Mouse (Mus musculus) embryonic facial prominence, embryonic 15.5 days (tissue): ENCODE data around the gene Ifi35. TPM values are rescaled to one million over a fixed set of nuclear protein-coding genes. Genes with fewer than 3 reads are reported as not detected.
"Not testable (repeated sequence)": the region's sequence is repeated elsewhere in the genome, so short reads cannot be mapped to it uniquely, and the experiment has no call there.

Experiments used
- ATAC-seq: fragments of 200-750 bp; cut with Nextera tagmentation; 2 replicates; pipeline ENCODE4 v1.8.0; 2017; ENCODE audit warnings: low read depth, moderate TSS enrichment; ENCODE audit not compliant: insufficient number of reproducible peaks, low FRiP score, low TSS enrichment
- H3K27ac ChIP-seq: fragments of 300-500 bp; sonication (generic); replicated peaks from 2 replicates; pipeline ENCODE4 v1.5.1; 2015; ENCODE audit warnings: mild to moderate bottlenecking, inconsistent platforms
- H3K27me3 ChIP-seq: fragments of 300-500 bp; sonication (generic); 2 replicates; pipeline ENCODE4 v1.6.1; 2015; ENCODE audit warnings: inconsistent platforms
- H3K36me3 ChIP-seq: fragments of 300-500 bp; sonication (generic); 2 replicates; pipeline ENCODE4 v1.6.1; 2015; ENCODE audit warnings: mild to moderate bottlenecking, inconsistent platforms
- H3K4me1 ChIP-seq: fragments of 300-500 bp; sonication (generic); 2 replicates; pipeline ENCODE4 v1.6.1; 2015; ENCODE audit warnings: inconsistent platforms
- H3K4me2 ChIP-seq: fragments of 300-500 bp; sonication (generic); replicated peaks from 2 replicates; pipeline ENCODE4 v1.6.1; 2015; ENCODE audit warnings: mild to moderate bottlenecking, inconsistent platforms
- H3K4me3 ChIP-seq: fragments of 300-500 bp; sonication (generic); replicated peaks from 2 replicates; pipeline ENCODE4 v1.5.1; 2015; ENCODE audit warnings: mild to moderate bottlenecking, inconsistent platforms
- H3K9ac ChIP-seq: fragments of 300-500 bp; sonication (generic); 2 replicates; pipeline ENCODE4 v1.6.1; 2015; ENCODE audit warnings: inconsistent platforms
- H3K9me3 ChIP-seq: fragments of 300-500 bp; sonication (generic); replicated peaks from 2 replicates; pipeline ENCODE4 v1.6.1; 2016; ENCODE audit warnings: inconsistent platforms
- WGBS: fragments of 180-500 bp; shearing (Covaris S2); methylation state at CpG from one replicate; pipeline ENCODE4 v1.1.7; 2015; 5-methylcytosine and 5-hydroxymethylcytosine counted together
- polyA plus RNA-seq: library from polyadenylated mRNA; unstranded; fragments of >200 nt; fragmentation: Nextera tagmentation; extraction: Ambion mirVana; gene quantifications from 2 replicates; pipeline ENCODE4 v1.2.1, GENCODE M21; 2015

Ifi35 gene
- polyA plus RNA-seq, 1 experiment from 2014 or later = 17.8 TPM

- Histone ChIP-seq H3K4me3 (no peak overlapping the region), H3K4me1 (peaks cover 8% of the 10 kb centered on the region), H3K4me2 (no peak overlapping the region), H3K36me3 (peaks cover 66% of the 10 kb centered on the region), H3K27ac (no peak overlapping the region), H3K27me3 (no peaks in the 10 kb centered on the region), H3K9ac (no peak overlapping the region), H3K9me3 (no peaks in the 10 kb centered on the region)
- ATAC-seq = no peak
- WGBS = 91% methylated on average over 9 of the region's 9 CpGs
These were observed 16.9 kb upstream of the Ifi35 start for GRCm38 (mm10) chr11:101431327-101431726.

DNA sequence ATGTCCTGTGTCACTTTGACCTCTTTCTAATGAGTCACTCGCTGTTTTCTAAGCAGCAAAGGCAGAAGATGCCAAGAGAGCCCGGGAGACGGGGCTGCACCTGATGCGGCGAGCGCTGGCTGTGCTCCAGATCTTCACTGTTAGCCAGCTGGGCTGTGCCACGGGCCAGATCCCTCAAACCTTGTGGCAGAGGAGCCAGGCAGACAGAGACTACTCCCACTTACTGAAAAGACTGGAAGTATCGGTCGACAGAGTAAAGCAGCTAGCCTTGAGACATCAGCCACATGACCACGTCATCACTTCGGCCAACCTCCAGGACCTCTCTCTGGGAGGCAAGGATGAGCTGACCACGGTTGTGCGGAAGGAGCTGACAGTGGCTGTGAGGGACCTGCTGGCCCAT is 14.8 kb upstream of the Ifi35 start:
- Histone ChIP-seq H3K27ac (no peak overlapping the region), H3K4me2 (no peak overlapping the region), H3K27me3 (no peaks in the 10 kb centered on the region), H3K9ac (no peak overlapping the region), H3K9me3 (no peaks in the 10 kb centered on the region), H3K4me1 (no peaks in the 10 kb centered on the region), H3K4me3 (no peak overlapping the region), H3K36me3 (peaks cover 66% of the 10 kb centered on the region)
- ATAC-seq = no peak
- WGBS = 89% methylated on average over 13 of the region's 13 CpGs

GRCm38 (mm10) chr11:101435831-101436230 is 12.4 kb upstream of the Ifi35 start:
- 84% methylated on average over 4 of the region's 4 CpGs for WGBS
- Histone ChIP-seq H3K27me3 (no peaks in the 10 kb centered on the region), H3K9me3 (no peaks in the 10 kb centered on the region), H3K4me1 (no peaks in the 10 kb centered on the region), H3K4me3 (no peak overlapping the region), H3K36me3 (peaks cover 50% of the 10 kb centered on the region), H3K9ac (no peak overlapping the region), H3K27ac (no peak overlapping the region), H3K4me2 (no peak overlapping the region)
- 0 out of 2 replicates have a peak, but pooled peaks have one; percentile 9 for ATAC-seq

GRCm38 (mm10) chr11:101436916-101437315 is 11.3 kb upstream of the Ifi35 start:
- H3K4me3 ChIP-seq = no peak overlapping the region
- ATAC-seq = no peak
- 84% methylated on average over 4 of the region's 4 CpGs for WGBS
- H3K9ac ChIP-seq = no peak overlapping the region
- no peak overlapping the region for H3K27ac ChIP-seq
- H3K9me3 ChIP-seq = no peaks in the 10 kb centered on the region
- H3K4me1 ChIP-seq = no peaks in the 10 kb centered on the region
- H3K36me3 ChIP-seq = peaks cover 39% of the 10 kb centered on the region
- no peaks in the 10 kb centered on the region for H3K27me3 ChIP-seq
- H3K4me2 ChIP-seq = no peak overlapping the region

DNA sequence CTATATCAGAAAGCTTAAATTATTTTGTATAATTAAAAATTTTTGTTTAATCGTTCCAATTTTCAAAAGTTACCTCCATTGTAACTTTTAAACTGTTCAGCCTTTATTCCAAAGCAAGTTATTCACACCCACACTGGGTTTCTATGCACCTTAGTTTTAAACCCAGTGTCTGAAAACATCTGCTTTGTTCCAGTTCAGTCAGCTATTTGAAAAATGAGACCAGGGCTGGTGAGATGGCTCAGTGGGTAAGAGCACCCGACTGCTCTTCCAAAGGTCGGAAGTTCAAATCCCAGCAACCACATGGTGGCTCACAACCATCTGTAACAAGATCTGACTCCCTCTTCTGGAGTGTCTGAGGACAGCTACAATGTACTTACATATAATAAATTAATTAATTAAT is 10.2 kb upstream of the Ifi35 start:
- 52% methylated on average over 3 of the region's 3 CpGs for WGBS
- ATAC-seq = not testable (repeated sequence)

DNA sequence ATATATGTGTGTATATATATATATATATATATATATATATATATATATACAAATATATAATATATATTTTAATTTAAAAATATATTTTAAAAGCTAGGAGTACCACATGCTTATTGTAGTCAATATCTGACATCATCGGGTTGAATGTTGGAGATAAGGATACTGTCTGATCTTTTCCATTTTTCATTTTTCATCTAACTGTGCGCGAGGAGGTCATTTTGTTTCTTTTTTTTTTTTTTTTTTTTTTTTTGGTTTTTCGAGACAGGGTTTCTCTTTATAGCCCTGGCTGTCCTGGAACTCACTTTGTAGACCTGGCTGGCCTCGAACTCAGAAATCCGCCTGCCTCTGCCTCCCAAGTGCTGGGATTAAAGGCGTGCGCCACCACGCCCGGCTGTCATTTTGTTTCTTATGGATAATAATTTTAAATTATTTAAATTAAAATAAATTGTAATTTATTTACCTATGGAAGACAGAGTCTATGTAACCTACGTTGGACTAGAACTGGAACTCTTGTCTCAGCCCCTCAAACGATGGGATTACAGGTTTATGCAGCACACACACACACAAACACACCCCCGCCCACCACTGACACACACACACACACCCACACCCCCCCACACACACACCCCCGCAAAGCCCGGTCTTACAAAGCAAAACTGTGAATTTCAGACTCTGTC is 6.6 kb upstream of the Ifi35 start:
- H3K4me1 ChIP-seq = peaks cover 16% of the 10 kb centered on the region
- H3K4me3 ChIP-seq = peak overlapping the region; percentile 79
- H3K4me2 ChIP-seq = peak overlapping the region; percentile 43
- H3K27me3 ChIP-seq, H3K9ac ChIP-seq, ATAC-seq, H3K27ac ChIP-seq, H3K9me3 ChIP-seq: not testable (repeated sequence)
- WGBS = 39% methylated on average over 14 of the region's 15 CpGs
- H3K36me3 ChIP-seq = peaks cover 24% of the 10 kb centered on the region

More for the DNA sequence above, 10.2 kb upstream of the Ifi35 start:
- H3K4me2 ChIP-seq, H3K9me3 ChIP-seq, H3K9ac ChIP-seq, H3K27me3 ChIP-seq, H3K27ac ChIP-seq, H3K4me1 ChIP-seq, H3K4me3 ChIP-seq: not testable (repeated sequence)
- H3K36me3 ChIP-seq = peaks cover 30% of the 10 kb centered on the region

DNA sequence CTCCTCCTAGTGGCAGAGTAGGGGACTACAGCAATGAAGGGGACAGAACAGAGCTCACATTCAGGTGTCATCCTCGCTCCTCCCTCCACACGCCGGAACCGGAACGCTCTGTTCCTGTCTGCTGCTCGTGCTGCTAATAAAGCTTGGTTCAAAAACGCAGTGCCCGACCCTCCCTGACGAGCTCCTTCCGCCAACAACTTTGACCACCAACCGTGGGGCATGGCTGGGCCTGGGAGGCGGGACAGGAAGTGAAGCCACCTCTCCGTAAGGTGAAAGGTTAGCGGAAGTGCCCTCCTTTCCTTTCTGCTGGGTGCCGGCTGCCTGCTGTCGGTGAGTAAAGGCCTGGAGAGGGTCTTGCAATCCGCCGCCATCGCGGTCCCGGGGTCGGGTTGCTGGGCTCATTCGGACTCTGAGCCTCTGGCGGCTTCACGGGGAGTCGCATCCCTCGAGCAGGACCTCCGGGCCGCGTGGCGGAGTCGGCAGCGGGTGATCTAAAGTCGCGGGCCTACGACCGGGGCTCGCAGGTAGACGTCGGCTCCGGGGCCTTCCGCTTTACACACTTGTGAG is 6.0 kb upstream of the Ifi35 start, which contains the start of gene Rpl27:
TSS of gene Rpl27 (plus strand) at position 172 of the 567 bp plus-strand sequence.
- H3K27me3 ChIP-seq = no peaks in the 10 kb centered on the region
- no peaks in the 10 kb centered on the region for H3K9me3 ChIP-seq
- under 1% methylated on average over 42 of the region's 42 CpGs for WGBS

DNA sequence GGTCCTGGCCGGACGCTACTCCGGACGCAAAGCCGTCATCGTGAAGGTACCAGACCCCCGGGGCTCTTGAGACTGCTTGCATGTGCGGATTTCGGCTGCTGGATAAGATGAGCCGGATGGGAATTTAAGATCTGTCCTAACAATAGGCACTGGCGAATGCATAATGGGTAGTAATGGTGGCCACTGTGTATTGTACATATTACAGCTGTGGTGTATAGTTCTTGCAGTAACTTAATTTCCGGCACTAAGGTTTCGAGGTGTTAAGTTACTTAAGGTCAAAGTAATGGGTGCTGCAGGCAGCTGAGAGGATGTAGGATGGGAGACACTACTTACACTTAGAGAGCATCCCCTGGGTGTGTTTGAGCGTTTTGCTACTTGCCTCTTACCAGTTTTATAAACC is 5.4 kb upstream of the Ifi35 start:
- peak overlapping the region; percentile 79 for H3K4me3 ChIP-seq
- H3K9ac ChIP-seq = peak overlapping the region; percentile 56
- peak overlapping the region; percentile 53 for H3K4me2 ChIP-seq
- H3K36me3 ChIP-seq = peaks cover 24% of the 10 kb centered on the region
- H3K4me1 ChIP-seq = peaks cover 16% of the 10 kb centered on the region
- peak overlapping the region; percentile 92 for H3K27ac ChIP-seq
- 0% methylated on average over 14 of the region's 14 CpGs for WGBS
- H3K9me3 ChIP-seq = no peaks in the 10 kb centered on the region
- no peaks in the 10 kb centered on the region for H3K27me3 ChIP-seq
- no peak for ATAC-seq

More for the DNA sequence above, 6.0 kb upstream of the Ifi35 start, which contains the start of gene Rpl27:
- H3K4me3 ChIP-seq = peak within 1 kb of the TSS; percentile 79
- H3K9ac ChIP-seq = peak within 1 kb of the TSS; percentile 56
- peak within 1 kb of the TSS; percentile 53 for H3K4me2 ChIP-seq
- H3K27ac ChIP-seq = peak within 1 kb of the TSS; percentile 92
- peaks cover 16% of the 10 kb centered on the region for H3K4me1 ChIP-seq
- peak; percentile 98 for ATAC-seq
- peaks cover 24% of the 10 kb centered on the region for H3K36me3 ChIP-seq

GRCm38 (mm10) chr11:101446319-101446718 is 1.9 kb upstream of the Ifi35 start:
- H3K36me3 ChIP-seq = peaks cover 24% of the 10 kb centered on the region
- H3K4me3 ChIP-seq = no peak overlapping the region
- 100% methylated on average over 1 of the region's 1 CpGs for WGBS
- no peaks in the 10 kb centered on the region for H3K27me3 ChIP-seq
- no peaks in the 10 kb centered on the region for H3K9me3 ChIP-seq
- no peak overlapping the region for H3K4me2 ChIP-seq
- H3K9ac ChIP-seq = no peak overlapping the region
- no peak for ATAC-seq
- H3K27ac ChIP-seq = no peak overlapping the region
- peaks cover 30% of the 10 kb centered on the region for H3K4me1 ChIP-seq

GRCm38 (mm10) chr11:101446860-101447259 is 1.3 kb upstream of the Ifi35 start:
- H3K27me3 ChIP-seq, H3K9ac ChIP-seq, H3K4me2 ChIP-seq, H3K27ac ChIP-seq, ATAC-seq, H3K9me3 ChIP-seq, H3K4me3 ChIP-seq: not testable (repeated sequence)
- 92% methylated on average over 8 of the region's 8 CpGs for WGBS
- H3K36me3 ChIP-seq = peaks cover 24% of the 10 kb centered on the region
- H3K4me1 ChIP-seq = peaks cover 35% of the 10 kb centered on the region

- peaks cover 38% of the 10 kb centered on the region for H3K4me1 ChIP-seq
- H3K27me3 ChIP-seq = no peaks in the 10 kb centered on the region
- peaks cover 24% of the 10 kb centered on the region for H3K36me3 ChIP-seq
- peak overlapping the region; percentile 71 for H3K27ac ChIP-seq
- H3K4me2 ChIP-seq = peak overlapping the region; percentile 45
- no peak overlapping the region for H3K9ac ChIP-seq
- H3K4me3 ChIP-seq = no peak overlapping the region
- ATAC-seq = no peak
- 71% methylated on average over 5 of the region's 5 CpGs for WGBS
- no peaks in the 10 kb centered on the region for H3K9me3 ChIP-seq
These were observed 421 bp upstream of the Ifi35 start for GRCm38 (mm10) chr11:101447786-101448185.
